Mouse (Mus musculus) splenic B cell, adult 2 months (primary cell): ENCODE measurements around the gene Atp1a1.

Experiments
- DNase-seq: peaks from one replicate; pipeline ENCODE4 v3.0.0-alpha.2; 2011; ENCODE audit warnings: low read depth, low spot score
- H3K27me3 ChIP-seq: 2 replicates; pipeline ENCODE4 v1.6.1; 2012; ENCODE audit warnings: mild to moderate bottlenecking, low read length, moderate library complexity, mixed read lengths; ENCODE audit not compliant: control insufficient read depth, poor library complexity, insufficient read depth, severe bottlenecking
- H3K36me3 ChIP-seq: 2 replicates; pipeline ENCODE4 v1.6.1; 2012; ENCODE audit warnings: mild to moderate bottlenecking, low read length, moderate library complexity, mixed read lengths; ENCODE audit not compliant: control insufficient read depth, poor library complexity, insufficient read depth, severe bottlenecking

The Atp1a1 gene

DNA sequence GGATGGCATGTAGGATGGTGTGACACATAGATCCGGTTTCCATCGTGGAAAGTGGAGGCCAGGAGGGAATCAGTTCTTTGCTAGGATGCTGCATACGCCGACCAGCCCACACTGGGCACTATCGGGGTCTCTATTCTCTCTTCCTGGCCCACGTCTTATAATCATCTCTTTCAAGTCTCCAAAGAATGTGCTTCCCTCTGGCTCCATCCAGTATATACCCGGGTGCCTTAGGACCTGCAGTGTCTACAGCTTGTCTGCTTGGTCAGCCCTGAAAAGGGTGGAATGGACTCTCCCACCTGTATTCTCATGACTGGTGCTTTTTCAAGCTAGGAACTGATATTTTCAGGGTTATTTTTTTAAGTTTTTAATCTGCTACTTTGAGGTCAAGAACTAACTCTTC is 1.3 kb downstream of the Atp1a1 start:
- Histone ChIP-seq H3K27me3 (no peaks in the 10 kb centered on the region), H3K36me3 (no peaks in the 10 kb centered on the region)
- DNase-seq, result no peak

DNA sequence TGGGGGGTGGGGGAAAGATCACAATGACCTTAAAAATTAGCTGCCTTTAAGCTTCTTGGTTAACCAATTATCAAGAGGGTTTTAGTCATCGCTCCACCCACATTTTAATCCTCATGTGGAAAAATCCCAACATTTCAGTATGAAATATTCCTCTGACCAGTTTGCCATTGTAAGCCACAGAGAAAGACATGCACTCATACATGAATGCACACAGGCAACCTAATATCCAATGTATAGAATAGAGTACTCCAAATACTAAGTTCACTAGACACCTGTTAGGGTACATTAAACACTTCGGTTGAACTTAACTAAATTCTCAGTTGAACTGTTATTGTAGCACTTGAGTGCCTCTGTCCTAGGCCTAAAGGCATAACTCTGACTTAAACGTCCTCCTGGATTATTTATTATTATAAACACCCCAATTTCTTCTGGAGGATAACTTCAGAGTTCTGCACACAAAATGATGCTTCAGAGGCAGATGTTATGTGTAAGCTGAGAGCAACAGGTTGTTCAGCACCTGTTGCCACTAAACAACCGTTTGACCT is 1.9 kb downstream of the Atp1a1 start:
- no peak for DNase-seq
- H3K27me3 ChIP-seq, result no peaks in the 10 kb centered on the region

DNA sequence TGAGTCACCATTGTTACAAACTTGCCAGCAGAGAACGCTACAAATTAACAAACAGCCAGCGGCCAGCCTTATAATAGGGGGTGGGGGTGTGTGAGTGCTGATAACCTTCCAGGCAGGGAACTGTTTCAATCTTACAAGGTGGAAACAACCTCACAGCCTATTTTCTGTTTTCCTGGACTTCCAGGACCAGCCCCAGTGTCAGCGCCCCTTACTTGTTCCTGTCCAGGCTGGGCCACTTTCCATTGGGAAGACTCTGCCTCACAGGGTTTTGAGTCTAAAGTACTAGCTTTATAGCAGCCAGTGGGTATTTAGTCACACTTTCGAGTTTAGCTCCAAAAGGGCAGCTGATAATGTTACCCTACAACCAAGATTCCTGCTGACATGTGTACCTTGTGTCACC is 2.8 kb downstream of the Atp1a1 start:
- H3K36me3 ChIP-seq, result no peaks in the 10 kb centered on the region
- no peaks in the 10 kb centered on the region for H3K27me3 ChIP-seq
- DNase-seq, result no peak

More for the DNA sequence above, 1.9 kb downstream of the Atp1a1 start:
- H3K36me3 ChIP-seq, result no peaks in the 10 kb centered on the region

DNA sequence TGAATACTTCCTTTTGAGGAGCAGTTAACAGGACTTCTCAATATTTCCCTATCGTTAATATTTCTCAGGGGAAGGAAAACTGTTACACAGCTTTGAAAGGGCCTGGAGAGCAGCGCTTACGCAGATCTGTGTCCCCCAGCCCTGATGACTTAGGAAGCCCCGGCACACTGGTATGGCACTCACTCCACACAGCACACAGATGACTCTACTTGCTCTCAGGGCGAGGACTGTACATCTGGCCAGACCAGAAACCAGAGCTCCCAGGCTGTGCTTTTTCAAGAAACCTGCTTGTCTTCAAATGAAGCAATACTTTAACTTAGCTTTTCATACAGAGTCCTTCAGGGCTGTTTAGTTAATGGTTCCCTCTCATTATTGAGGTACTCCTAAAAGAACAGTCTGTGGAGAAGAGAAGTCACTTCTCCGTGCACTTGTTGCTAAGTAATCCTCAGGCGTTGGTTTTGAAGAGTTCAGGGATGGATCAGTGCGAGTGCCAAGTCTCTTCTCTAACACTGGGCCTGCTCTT is 3.4 kb downstream of the Atp1a1 start:
- no peak for DNase-seq
- Histone ChIP-seq H3K27me3 (no peaks in the 10 kb centered on the region), H3K36me3 (no peaks in the 10 kb centered on the region)

DNA sequence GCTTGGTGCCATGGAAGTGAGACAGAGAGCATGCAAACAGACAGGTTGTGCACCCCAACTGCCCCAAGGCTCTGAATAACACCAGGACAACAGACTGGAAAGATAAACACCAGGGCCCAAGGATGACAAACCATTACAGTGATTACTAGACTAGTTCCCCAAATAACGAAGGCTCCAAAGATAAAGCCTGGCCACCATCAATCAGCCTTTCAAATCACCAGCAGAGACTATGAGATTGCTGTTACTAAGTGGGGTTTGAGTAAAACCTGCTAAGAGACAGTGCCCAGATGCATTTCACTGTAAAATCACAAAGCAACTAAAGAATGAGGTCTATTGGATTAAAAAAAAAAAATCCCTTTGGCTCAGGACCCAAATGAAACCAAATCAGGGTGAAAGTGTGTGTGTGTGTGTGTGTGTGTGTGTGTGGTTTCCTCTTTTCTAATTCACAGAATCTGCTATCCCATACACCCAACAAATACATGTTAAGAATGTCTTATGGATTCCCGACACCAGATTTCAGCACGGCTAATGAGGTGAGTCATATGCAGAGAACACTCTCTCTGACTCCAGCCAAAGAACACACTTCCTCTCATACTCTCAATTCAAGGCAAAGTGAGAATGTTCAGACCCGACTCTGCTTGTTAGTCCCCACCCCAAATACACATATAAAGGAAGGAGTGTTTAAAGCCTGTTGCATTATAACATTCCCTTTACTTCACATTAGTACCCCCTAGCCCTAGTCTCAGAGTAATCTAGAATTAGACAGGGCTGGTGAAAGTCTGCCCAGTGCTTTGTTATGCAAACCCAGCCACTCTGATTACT is 4.4 kb downstream of the Atp1a1 start:
- DNase-seq, result peak; percentile 38
- Histone ChIP-seq H3K36me3 (no peaks in the 10 kb centered on the region), H3K27me3 (no peaks in the 10 kb centered on the region)

DNA sequence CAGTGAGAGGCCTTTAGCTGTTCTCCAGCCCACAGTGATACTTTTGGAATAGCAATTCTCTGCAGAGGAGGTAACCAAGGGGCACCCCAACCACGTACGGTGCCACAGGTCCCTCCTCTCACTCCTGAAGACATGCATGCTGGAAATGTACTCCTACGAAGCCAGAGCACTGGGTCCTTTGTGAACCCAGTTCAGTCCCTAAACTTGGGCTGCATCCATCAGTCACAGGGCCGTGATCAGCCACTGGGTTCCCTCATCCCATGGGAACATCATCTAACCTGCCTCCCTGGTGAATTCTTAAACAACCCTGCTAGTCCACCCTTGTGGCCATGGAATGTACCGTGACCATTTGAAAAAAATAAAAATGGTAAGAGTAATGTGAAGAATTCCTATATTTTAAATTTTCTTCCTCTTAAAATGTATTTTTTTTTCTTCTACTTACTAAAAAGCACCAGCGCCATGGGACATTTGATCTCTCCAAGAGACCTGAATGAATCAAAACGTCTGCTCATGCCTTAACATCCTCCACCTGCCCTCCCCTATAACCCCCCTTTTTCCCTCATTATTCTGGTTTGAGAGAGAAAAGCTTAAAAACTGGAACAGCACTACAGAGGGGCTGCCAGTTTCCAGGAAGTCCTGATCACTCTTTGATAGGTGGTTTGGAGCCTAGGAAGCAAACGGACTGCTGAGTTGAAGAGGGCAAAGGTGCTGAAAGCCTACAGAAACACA is 5.1 kb downstream of the Atp1a1 start:
- DNase-seq, result no peak
- Histone ChIP-seq H3K36me3 (no peaks in the 10 kb centered on the region; the same call in 1 of the 2 replicates), H3K27me3 (no peaks in the 10 kb centered on the region)

DNA sequence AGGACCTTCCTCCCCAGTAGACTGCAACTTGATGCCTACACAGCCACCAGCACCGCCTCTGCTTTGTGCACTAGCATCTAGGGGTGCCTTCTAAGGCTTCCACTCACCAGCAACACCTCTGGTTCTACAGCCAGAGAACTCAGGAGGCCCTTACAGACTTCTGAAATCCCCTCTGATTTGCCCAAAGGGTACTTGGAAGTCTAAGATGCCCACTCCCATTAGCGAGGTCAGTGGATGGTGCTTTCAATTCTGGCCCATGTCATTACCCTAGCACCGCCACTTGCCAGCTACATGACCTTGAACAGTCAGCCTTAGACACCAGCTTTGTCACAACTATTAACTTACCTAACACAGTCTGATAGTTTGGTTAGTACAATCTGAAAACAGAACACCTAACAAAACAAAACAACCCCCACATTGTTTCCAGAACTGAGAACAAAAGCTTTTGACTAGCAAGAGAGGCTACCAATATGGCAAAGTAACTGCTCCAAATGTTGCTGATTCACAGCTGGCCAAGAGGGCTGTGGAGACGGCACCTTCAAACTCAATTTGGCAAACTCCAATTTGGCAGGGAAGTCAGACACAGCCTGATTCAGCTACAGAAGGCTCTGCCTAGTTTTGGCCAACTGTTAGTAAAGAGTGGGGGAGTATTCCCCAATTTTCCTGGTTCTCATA is 6.1 kb downstream of the Atp1a1 start:
- peaks cover 4% of the 10 kb centered on the region for H3K36me3 ChIP-seq
- no peaks in the 10 kb centered on the region for H3K27me3 ChIP-seq
- DNase-seq, result no peak

DNA sequence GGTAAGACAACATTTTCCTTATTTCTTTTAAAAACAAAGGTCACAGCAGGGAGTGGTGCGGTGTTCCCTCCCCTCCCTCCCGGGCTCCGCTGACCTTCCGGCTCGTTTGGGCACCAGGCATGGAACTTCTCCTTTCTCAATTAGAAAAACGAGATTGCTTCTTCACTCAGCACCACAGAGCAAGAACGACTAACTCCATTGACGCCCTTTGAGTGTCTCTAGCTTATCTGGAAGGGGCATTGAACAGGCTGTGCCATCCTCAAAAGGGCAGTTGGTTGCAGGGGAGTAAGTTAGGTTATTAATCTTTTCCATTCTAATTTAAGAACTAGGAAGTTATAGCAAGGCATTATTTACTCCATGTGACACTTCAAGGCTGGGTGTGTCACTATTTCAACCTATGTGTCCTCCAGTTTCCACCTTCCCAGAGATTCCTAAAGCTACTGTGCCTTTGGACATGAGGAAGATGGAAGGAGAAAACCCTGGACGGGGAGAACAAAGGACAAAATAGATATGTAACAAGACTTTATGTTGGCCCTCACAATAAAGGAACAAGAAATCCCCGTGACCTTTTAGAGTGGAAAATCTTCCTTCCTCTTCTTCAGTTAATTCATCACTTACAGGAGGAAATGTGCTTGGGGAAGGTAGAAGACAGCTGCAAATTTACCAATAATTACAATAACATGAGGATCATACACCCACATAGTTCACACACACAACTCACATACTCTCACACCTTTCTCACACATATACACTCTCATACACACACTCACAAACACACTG is 7.0 kb downstream of the Atp1a1 start:
- H3K27me3 ChIP-seq, result no peaks in the 10 kb centered on the region
- peaks cover 4% of the 10 kb centered on the region for H3K36me3 ChIP-seq
- peak; percentile 31 for DNase-seq

DNA sequence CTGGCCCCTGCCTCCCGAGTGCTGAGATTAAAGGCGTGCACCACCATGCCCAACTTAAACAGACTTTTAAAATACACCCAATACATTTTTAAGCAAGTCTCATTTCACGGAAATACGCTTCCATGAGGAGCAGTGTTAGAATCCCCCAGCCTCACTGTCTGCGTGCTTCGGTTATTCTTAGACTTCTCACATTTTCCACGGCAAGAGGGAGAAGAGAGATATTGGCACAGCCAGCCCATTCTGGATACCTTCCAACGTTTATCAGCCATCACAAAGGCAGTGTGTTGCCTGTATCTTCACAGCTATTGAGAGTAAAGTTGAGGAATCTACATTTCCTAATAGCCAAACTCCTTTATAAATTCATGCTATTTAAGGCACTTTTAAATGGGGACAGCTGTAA is 7.8 kb downstream of the Atp1a1 start:
- H3K27me3 ChIP-seq, result no peaks in the 10 kb centered on the region
- DNase-seq, result no peak
- H3K36me3 ChIP-seq, result peaks cover 4% of the 10 kb centered on the region

DNA sequence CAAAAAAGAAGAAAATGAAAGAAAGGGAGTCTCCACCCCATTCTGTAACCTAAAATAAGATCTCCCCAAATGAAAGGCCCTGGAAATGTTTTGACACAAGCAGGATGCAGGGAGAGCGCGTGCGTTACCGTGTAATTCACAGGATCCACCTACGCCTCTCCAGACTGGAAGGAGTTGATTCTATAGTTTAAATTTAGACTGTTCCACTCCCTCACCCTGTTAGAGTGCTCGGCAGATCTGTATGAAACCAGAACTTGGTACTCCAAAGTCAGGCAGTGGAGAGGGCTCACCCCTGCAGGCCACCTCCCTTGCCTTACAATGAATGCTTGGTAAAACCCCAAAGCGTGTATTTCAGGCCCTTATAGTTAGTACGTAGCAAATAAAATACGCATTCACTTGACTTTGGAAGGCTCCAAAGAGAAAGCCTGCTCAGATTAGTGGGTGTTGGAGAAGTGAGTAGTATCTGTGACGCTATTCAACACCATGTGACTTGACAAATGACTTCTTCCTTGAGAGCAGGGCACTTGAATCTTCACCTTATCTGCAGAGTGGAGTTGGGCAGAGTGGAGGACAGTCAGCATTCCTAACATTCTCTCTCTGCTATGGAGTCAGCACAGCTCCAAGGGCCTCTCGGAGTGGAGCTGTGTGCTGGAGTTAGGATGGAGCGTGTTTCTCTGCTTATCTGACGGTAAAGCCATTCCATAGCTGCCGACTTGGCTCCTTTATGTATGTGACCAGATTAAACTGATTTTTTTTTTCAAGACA is 8.4 kb downstream of the Atp1a1 start:
- no peak for DNase-seq
- Histone ChIP-seq H3K27me3 (no peaks in the 10 kb centered on the region), H3K36me3 (peaks cover 6% of the 10 kb centered on the region)

DNA sequence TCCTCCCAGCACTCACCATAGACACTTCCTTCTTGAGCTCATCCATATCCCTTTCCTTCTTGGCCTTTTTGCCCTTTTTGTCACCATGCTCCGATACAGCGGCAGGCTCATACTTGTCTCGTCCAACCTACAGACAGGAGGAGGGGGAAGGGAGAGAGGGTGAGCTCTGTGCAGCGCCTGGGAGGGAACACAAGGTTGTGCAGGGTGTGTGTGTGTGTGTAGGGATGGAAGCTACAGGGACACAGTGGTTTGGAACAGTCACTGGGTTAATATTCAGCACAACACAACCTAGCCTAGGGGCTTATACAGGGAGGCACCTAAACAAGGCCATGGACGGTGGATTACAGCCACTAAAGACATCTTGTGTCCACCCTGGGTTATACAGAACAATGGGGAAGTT is 9.5 kb downstream of the Atp1a1 start:
- DNase-seq, result no peak
- peaks cover 13% of the 10 kb centered on the region for H3K36me3 ChIP-seq
- no peaks in the 10 kb centered on the region for H3K27me3 ChIP-seq

DNA sequence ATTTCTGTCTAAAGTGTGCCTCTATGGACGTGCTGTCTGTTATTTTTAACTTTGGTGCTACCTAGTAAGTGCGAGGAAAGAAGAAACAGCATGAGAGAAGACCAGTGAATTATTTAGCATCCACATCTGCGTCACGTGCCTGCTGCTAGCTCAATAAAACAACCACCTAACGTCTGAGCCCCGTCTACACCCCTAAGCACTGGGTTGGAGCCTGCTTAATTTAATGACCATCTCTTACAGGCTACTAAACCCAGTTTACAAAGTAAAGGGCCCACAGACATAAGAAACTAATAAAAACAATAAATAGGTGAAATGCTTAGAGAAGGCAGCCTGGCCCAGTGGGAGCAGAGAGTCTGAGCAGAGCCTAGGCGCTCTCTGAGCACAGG is 11.2 kb downstream of the Atp1a1 start:
- DNase-seq, result no peak
- Histone ChIP-seq H3K36me3 (peaks cover 17% of the 10 kb centered on the region), H3K27me3 (no peaks in the 10 kb centered on the region)

DNA sequence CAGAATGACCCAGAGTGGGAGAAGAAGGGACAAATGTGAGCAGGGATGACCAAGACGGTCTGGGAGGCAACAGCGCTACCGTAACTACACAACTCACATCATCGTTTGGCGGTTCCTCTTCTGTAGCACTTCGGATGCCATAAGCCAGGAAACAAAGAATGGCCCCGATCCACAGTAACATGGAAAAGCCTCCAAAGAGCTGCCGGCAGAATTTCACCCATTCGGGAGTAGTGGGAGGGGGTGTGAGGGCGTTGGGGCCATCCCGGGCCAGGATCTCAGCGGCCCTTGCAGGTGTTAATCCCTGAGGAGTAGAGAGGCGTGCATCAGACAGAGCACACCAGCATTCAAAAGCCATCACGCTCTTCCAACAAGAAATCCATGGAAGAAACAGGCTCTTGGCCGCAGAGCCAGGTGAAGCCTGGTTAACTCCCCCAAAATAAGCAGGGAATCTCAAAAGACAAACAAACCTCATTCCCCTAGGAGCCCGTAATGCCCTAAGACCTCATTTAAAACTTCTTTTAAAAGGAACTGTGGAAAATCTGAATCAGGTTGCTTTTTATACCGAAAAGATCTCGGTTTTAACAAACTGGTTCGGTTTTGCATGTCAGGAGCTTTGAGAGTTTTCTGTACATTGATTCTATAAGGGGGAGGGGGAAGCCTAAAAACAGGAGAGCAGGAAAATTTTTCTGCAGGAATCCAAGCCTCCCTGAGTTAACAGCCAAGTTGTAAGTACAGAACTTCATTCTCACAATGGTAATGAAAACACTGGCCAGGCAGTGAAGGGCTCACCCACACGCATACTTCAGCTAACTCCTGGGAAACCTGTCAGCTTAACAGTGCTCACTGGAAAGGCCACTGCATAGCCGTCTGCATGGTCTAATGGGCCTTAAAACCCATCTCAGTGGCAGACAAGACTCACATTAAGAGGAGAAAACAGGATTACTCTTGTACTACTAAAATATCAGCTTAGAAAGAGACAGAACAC is 11.9 kb downstream of the Atp1a1 start:
- no peaks in the 10 kb centered on the region for H3K27me3 ChIP-seq
- peaks cover 17% of the 10 kb centered on the region for H3K36me3 ChIP-seq
- DNase-seq, result no peak
